Mouse (Mus musculus) liver, embryonic 14.5 days (tissue): ENCODE data around the gene Carns1.

Source experiments
- CTCF ChIP-seq: IDR thresholded peaks from 2 replicates; pipeline ENCODE4 v1.5.1; 2016; ENCODE audit warnings: antibody characterized with exemption, low read depth, control low read depth
- EP300 ChIP-seq: IDR thresholded peaks from 2 replicates; pipeline ENCODE4 v1.6.1; 2016; ENCODE audit warnings: antibody characterized with exemption, low read depth

GRCm38 (mm10) chr19:4197180-4197579, 21.9 kb upstream of the Carns1 start:
- TF ChIP-seq CTCF (no peak), EP300 (no peak)
